Mouse (Mus musculus) megakaryocyte, embryonic 14.5 days (primary cell): Measurements from ENCODE around the gene Cd3eap. TPM values are rescaled to one million over a fixed set of nuclear protein-coding genes. Genes with fewer than 3 reads are reported as not detected.
A peak's percentile ranks its signal among the peaks of the same experiment; 100 is the strongest.

Experiments
- H3K27me3 ChIP-seq: replicated peaks from 2 replicates; pipeline ENCODE3; 2012; ENCODE audit warnings: inconsistent platforms
- H3K36me3 ChIP-seq: replicated peaks from 2 replicates; pipeline ENCODE3; 2012; ENCODE audit warnings: low read length, inconsistent platforms, mixed read lengths
- H3K4me1 ChIP-seq: 2 replicates; pipeline ENCODE4 v1.6.1; 2012; ENCODE audit warnings: inconsistent platforms
- H3K4me3 ChIP-seq: replicated peaks from 2 replicates; pipeline ENCODE3; 2012; ENCODE audit warnings: moderate library complexity, mild to moderate bottlenecking, inconsistent platforms
- H3K9me3 ChIP-seq: 2 replicates; pipeline ENCODE4 v1.6.1; 2012; ENCODE audit warnings: inconsistent platforms
- FLI1 ChIP-seq: IDR thresholded peaks from 2 replicates; pipeline ENCODE4 v1.6.1; 2012; ENCODE audit warnings: low read length, inconsistent platforms, mixed read lengths
- GATA1 ChIP-seq: IDR thresholded peaks from 3 replicates; pipeline ENCODE4 v1.6.1; 2012; ENCODE audit warnings: mixed read lengths, low read length, inconsistent platforms, borderline replicate concordance
- polyA plus RNA-seq: library from polyadenylated mRNA; stranded (reverse); fragments of >175 nt; gene quantifications from 2 replicates; pipeline ENCODE4 v1.2.3, GENCODE M21; 2012; ENCODE audit warnings: low replicate concordance; ENCODE audit not compliant: insufficient read depth

The Cd3eap gene
- polyA plus RNA-seq, result 13.3 and 50.4 TPM in 2 replicates

DNA sequence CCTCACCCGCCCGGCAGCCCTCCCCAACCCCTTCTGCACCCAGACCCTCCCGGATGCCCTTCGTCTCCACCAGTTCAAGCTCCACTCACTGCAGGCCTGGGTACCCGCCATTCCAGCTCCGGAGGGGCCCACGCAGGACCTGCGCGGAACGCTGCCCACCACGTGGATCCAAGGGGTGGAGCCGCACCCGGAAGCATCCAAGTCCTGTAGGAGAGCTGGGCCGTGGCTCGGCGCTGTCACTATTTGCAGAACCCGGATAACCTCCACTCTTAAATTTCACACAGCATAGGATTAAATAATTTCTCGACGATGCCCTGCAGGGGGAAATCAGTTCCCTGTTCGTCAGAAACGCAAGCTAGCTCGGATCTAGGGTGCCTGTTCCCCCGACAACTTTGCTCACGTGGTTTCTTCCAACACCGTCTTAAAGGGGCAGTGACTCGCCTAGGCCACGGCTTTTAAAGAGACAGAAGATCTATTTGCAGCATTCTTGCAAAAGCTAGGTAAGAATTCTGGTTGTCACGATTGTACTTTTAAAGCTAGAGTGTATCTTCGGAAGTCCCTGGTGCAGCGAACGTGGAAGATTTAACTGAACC, at the start of gene Cd3eap, which contains the start of gene Ppp1r13l:
Cd3eap (minus strand) TSS at position 185 of the 593 bp plus-strand sequence.
Ppp1r13l (plus strand) TSS at position 451 of the 593 bp plus-strand sequence.
- Histone ChIP-seq H3K4me1 (peaks cover 65% of the 10 kb centered on the region), H3K36me3 (peaks cover 34% of the 10 kb centered on the region), H3K4me3 (peak within 1 kb of the TSS; percentile 93), H3K9me3 (no peaks in the 10 kb centered on the region), H3K27me3 (peaks cover 2% of the 10 kb centered on the region)
- TF ChIP-seq FLI1 (no peak), GATA1 (no peak)

DNA sequence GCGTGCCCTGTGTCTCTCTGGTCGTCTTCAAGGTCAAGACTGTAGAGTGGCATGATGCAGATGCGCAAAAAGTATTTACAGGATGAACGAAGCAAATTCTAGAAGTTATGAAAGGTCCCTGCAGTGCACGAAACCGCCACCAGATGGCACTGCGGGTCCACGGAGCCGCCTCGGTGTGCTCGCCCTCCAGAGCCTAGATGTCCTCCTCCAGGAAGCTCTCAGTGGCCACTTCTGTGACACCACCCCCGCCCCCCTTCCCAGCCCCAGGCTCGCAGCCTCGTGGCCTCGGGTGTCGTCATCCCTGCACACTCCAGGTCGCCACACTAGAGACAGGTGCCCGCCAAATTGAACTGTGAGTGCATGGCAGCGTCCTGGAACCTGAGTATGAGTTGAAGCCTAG, 46.1 kb upstream of the Cd3eap start:
- Histone ChIP-seq H3K9me3 (peaks cover 12% of the 10 kb centered on the region), H3K36me3 (no peaks in the 10 kb centered on the region), H3K27me3 (peaks cover 39% of the 10 kb centered on the region), H3K4me3 (peak overlapping the region; percentile 86), H3K4me1 (peaks cover 41% of the 10 kb centered on the region)
- no peak for TF ChIP-seq GATA1
- no peak for TF ChIP-seq FLI1

DNA sequence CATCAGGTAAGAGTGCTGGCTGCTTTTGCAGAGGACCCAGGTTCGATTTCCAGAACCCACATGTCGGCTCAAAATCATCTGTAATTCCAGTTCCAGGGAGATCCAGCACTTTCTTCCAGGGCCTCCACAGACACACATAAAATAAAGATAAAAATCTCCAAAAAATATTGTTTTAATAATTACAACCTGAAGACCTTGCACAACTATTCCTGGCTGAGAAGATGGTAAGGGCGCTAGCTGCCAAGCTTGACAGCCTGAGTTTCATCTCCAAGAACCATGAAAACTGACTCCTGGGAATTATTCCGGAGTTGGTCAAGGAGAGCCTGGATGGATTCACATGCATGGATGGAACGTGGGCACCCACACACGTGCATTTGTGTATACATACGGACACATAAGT, 45.2 kb upstream of the Cd3eap start, which contains the start of gene Ckm:
Ckm (plus strand) TSS at position 301 of the 400 bp plus-strand sequence.
- peaks cover 13% of the 10 kb centered on the region for H3K9me3 ChIP-seq
- TF ChIP-seq GATA1, result no peak
- no peak for TF ChIP-seq FLI1
- H3K27me3 ChIP-seq, result peaks cover 41% of the 10 kb centered on the region
- no peaks in the 10 kb centered on the region for H3K36me3 ChIP-seq
- peak within 1 kb of the TSS; percentile 93 for H3K4me3 ChIP-seq
- peaks cover 46% of the 10 kb centered on the region for H3K4me1 ChIP-seq

DNA sequence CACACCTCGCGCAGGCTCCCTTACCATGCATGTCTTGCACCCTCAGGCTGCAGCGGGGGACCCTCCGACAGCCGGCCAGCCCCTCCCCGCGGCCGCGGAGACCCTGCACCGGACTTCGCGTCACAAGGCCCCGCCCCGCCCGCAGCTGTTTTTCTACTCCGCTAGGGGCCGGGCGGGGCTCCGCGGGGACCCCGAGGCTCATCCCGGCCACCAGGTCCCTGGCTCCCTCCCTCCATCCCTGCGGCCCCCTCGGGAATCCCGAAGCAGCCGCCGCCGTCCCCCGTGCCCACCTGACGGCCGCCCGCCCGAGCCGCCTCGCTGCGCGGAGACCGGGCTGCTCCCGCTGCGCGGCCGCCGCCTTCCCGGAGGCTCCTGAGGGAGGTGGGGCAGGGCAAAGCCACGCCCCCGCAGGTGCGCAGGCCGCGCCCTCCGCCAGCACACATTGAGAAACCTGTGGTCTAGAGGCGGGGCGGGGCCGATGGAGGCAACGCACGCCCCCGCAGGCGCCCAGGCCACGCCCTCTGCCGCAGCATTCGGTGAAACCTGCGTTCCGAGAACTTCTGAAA, 44.5 kb upstream of the Cd3eap start, which contains the start of gene Klc3:
Klc3 (minus strand) TSS at position 374 of the 566 bp plus-strand sequence.
- peaks cover 43% of the 10 kb centered on the region for H3K27me3 ChIP-seq
- H3K4me3 ChIP-seq, result peak within 1 kb of the TSS; percentile 93
- peaks cover 49% of the 10 kb centered on the region for H3K4me1 ChIP-seq
- no peak for TF ChIP-seq FLI1
- peaks cover 13% of the 10 kb centered on the region for H3K9me3 ChIP-seq
- no peaks in the 10 kb centered on the region for H3K36me3 ChIP-seq

DNA sequence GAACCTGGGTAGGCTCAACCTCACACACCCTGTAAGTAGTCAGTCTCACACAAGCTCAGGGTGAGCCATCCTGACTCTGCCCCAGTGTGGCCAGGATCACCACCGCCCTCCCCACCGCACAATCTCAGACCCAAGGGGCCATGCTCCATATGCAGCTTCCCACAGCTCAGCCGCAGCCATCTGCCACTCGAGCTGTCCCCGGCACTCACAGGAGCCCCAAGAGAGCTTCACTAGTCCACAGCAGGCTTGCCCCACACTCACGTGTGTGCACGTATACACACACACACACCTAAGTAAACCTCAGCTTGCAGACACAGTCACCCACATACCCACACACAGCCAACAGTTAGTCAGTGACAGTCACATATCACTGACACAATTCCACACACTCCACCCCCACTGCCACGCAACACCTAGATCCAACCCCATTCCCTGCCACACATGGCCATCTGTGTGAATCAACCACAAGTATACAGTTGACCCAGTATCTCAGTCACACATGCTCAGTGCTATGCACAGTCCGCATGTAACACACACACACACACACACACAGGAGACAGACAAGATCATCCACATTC, 43.3 kb upstream of the Cd3eap start:
- peaks cover 44% of the 10 kb centered on the region for H3K27me3 ChIP-seq
- H3K4me3 ChIP-seq, result peak overlapping the region; percentile 53
- no peak for TF ChIP-seq FLI1
- no peak for TF ChIP-seq GATA1

DNA sequence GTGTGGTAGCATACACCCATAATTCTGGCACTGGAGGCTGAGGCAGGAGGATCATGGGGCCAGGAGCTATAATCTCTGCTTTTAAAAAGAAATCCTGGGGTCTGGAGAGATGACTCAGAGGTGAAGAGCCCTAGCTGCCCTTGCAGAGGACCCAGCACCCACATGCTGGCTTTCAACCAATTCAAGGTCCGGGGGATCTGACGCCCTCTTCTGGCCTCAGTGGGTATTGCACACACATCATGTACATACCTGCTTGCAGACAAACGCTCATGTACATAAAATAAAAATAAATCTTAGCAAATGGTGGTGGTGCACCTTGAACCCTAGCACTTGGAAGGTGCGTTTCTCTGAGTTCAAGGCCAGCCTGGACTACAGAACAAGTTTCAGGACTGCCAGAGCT, 41.7 kb upstream of the Cd3eap start:
- Histone ChIP-seq H3K9me3 (peaks cover 13% of the 10 kb centered on the region), H3K4me1 (peaks cover 49% of the 10 kb centered on the region), H3K27me3 (peaks cover 44% of the 10 kb centered on the region), H3K36me3 (peaks cover 2% of the 10 kb centered on the region), H3K4me3 (no peak overlapping the region)
- TF ChIP-seq GATA1, result no peak
- no peak for TF ChIP-seq FLI1

More for the DNA sequence above, 43.3 kb upstream of the Cd3eap start:
- peaks cover 49% of the 10 kb centered on the region for H3K4me1 ChIP-seq
- H3K36me3 ChIP-seq, result no peaks in the 10 kb centered on the region
- H3K9me3 ChIP-seq, result peaks cover 13% of the 10 kb centered on the region

DNA sequence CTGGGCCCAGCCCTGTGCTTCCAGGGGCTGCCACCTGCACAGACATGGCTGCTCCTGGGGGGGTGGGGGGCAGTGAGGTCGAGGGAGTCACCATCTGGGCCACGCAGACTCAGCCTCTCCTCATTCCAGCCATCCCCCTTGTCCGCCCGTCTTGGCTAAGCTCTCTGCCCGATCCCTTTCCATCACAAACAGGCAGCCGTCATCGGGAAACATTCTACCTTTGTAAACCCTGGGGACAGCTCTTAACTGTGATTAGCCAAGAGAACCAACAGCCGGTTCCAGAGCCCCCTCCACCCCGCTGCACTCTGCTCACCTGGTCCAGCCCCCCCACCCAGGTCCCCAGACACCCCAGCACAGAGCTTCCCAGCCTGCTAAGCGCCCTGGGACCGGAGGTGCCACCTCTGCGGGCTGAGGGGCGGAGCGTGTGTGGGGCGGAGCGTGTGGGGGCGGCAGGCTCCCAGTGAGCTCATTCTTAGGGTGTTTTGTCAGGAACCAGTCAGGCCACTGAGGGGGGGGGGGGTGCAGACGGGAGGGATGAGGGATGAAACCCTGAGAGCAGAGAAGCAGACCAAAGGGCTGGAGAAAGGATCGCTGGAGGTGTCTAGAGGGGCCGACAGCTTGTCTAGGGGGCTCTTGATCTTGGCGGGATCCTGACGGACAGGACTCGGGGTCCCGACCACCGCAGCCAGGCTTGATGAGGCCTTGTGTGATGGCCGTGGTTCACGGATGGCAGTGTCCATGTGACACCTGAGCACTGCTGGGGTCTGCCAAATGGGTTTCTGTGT, 40.4 kb upstream of the Cd3eap start:
- Histone ChIP-seq H3K4me1 (peaks cover 40% of the 10 kb centered on the region), H3K27me3 (peaks cover 44% of the 10 kb centered on the region), H3K4me3 (peak overlapping the region; percentile 62), H3K36me3 (peaks cover 15% of the 10 kb centered on the region), H3K9me3 (peaks cover 13% of the 10 kb centered on the region)
- no peak for TF ChIP-seq FLI1
- TF ChIP-seq GATA1, result no peak

DNA sequence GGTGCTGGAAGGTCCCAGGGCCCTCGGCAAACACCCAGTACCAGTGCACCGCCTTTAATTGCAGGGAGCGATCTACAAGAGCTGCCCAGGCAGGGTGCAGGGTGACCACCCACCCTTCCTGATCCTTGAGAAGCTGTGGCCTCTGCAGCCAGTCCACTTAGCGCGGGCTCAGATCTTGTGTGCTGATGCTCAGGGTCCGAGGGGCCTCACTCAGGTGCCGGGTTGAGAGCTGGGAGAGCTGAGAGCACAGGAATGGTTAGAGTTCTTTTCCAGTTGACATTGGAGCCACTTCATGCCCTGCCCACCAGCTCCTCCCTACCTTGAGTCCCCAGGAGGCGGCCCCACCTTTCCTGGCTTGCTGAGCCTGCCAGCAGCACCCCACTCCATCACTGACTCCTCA, 35.2 kb upstream of the Cd3eap start:
- Histone ChIP-seq H3K36me3 (peaks cover 66% of the 10 kb centered on the region), H3K4me1 (peaks cover 13% of the 10 kb centered on the region), H3K27me3 (peaks cover 11% of the 10 kb centered on the region), H3K4me3 (no peak overlapping the region), H3K9me3 (no peaks in the 10 kb centered on the region)
- TF ChIP-seq FLI1 (no peak), GATA1 (no peak)

DNA sequence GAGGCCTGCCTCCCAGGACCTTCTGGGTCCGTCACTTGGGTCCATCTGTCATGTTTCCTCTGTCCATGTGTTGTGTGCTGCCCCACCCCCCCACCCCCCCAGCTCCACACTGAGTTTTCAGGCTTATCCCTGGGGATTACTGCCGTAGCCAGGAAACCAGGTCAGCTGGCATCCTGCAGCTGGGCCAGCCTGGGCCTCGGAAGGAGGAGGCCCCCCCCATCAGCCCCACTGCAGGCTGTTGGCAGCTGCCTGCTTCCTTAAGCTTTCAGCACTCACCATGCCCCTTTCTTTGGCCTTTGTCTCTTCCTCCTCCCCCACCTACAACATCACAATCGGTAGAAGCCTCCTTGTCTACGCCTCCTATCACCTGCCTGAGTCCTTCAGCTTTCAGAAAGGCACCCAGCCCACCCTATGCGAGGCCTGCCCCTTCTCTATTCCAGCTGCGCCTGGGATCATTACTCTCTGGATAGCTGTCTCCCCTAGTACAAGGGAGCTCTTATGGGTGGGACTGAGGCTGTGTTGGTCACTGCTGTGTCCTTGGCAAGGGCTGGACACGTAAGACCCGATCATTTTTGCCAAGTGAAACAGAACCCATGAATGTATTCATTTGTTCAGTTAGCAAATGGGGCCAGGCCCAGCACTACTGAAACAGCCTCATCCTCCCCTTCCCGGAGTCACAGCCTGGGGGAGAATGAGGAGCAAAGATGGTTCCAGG, 29.6 kb upstream of the Cd3eap start:
- peaks cover 18% of the 10 kb centered on the region for H3K4me1 ChIP-seq
- TF ChIP-seq GATA1 (no peak), FLI1 (no peak)
- H3K36me3 ChIP-seq, result peaks cover 98% of the 10 kb centered on the region
- no peaks in the 10 kb centered on the region for H3K9me3 ChIP-seq
- no peak overlapping the region for H3K4me3 ChIP-seq
- H3K27me3 ChIP-seq, result no peaks in the 10 kb centered on the region

DNA sequence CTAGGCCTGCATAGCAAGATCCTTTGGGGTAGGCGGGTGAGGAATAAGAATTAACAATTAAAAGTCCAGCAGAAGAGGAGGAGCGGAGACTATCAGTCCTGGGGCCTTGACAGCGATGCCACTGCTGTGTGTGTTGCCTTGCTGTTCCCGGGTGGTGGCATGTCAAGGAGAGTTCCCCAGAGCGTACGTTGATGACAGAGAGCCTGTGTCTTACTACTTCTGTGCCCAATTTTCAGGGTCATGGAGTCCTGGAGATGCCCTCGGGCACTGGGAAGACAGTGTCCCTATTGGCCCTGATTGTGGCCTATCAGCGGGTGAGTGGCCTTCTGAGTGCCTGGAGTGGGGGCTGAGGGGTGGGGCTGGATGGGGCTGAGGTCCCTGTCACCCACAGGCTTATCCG, 24.4 kb upstream of the Cd3eap start:
- TF ChIP-seq GATA1 (no peak), FLI1 (no peak)
- H3K36me3 ChIP-seq, result peaks cover 54% of the 10 kb centered on the region
- H3K4me3 ChIP-seq, result peak overlapping the region; percentile 42
- H3K27me3 ChIP-seq, result no peaks in the 10 kb centered on the region
- no peaks in the 10 kb centered on the region for H3K9me3 ChIP-seq
- peaks cover 40% of the 10 kb centered on the region for H3K4me1 ChIP-seq
